ENCODE assay signal across 8 mouse cellular contexts in the genomic region with DNA sequence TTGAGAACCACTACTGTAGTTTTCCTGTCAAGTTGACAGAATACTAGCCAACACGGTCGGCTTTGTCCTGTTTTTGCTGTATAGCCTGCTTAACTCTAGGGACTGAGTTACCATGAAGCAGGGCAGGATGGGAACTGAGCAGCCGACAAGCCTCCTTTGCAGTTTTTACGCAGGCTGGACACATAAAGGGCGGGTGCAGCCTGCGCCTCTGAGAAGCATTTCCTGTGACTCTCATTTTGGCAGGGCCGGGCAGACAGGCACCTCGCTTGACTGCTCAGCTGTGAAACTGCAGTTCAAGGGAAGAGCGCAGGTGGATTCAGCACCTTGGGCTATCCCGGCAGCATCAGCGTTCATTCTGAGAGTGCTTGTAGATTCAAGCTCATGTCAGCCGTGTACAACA. TPM values are rescaled to one million over a fixed set of nuclear protein-coding genes. Genes with fewer than 3 reads are reported as not detected.
DNase-seq lines count a peak whose midpoint lies in the region; ATAC-seq and TF ChIP-seq lines count a peak whose summit lies in the region.

No protein-coding gene starts in this region.

- no peaks in the 10 kb centered on the region for H3K4me1 ChIP-seq in midbrain, embryonic 13.5 days (replicated peaks)
- H3K4me1 ChIP-seq in midbrain, embryonic 11.5 days (ENCODE audit: control insufficient read depth, insufficient read depth, low read length) = no peaks in the 10 kb centered on the region
- peaks cover 6% of the 10 kb centered on the region; the same call in 1 of the 2 replicates for H3K4me1 ChIP-seq in kidney, postnatal 0 days (replicated peaks; ENCODE audit: insufficient read depth, low read length)
- H3K4me1 ChIP-seq in forebrain, embryonic 14.5 days (ENCODE audit: control insufficient read depth, insufficient read depth, low read length) = no peaks in the 10 kb centered on the region

- peak overlapping the region; percentile 10; the same call in 1 of the 2 replicates for H3K27ac ChIP-seq in midbrain, embryonic 13.5 days
- H3K27ac ChIP-seq in midbrain, embryonic 11.5 days (ENCODE audit: low read depth, low read length) = no peak overlapping the region
- peak overlapping the region; percentile 10; the same call in 1 of the 2 replicates for H3K27ac ChIP-seq in kidney, postnatal 0 days
- H3K27ac ChIP-seq in forebrain, embryonic 14.5 days (ENCODE audit: low read depth, low read length) = no peak overlapping the region

- no peak; the same call in 1 of the 2 replicates for ATAC-seq in midbrain, embryonic 13.5 days
- no peak for ATAC-seq in midbrain, embryonic 11.5 days (ENCODE audit: low FRiP score)
- peak; percentile 90 for ATAC-seq in kidney, postnatal 0 days (replicated peaks; ENCODE audit: low FRiP score, low read depth)
- ATAC-seq in forebrain, embryonic 14.5 days = no peak

- H3K27me3 ChIP-seq in midbrain, embryonic 13.5 days = no peaks in the 10 kb centered on the region
- no peaks in the 10 kb centered on the region for H3K27me3 ChIP-seq in midbrain, embryonic 11.5 days (ENCODE audit: control insufficient read depth, insufficient read depth, low read length)
- H3K27me3 ChIP-seq in kidney, postnatal 0 days (ENCODE audit: insufficient read depth, low read length) = no peaks in the 10 kb centered on the region
- no peaks in the 10 kb centered on the region for H3K27me3 ChIP-seq in forebrain, embryonic 14.5 days (replicated peaks; ENCODE audit: control insufficient read depth, insufficient read depth, low read length)

- H3K4me3 ChIP-seq in midbrain, embryonic 13.5 days (replicated peaks) = no peak overlapping the region
- no peak overlapping the region for H3K4me3 ChIP-seq in midbrain, embryonic 11.5 days (ENCODE audit: low read depth, low read length)
- no peak overlapping the region for H3K4me3 ChIP-seq in kidney, postnatal 0 days (replicated peaks; ENCODE audit: low read depth, low read length)
- no peak overlapping the region for H3K4me3 ChIP-seq in forebrain, embryonic 14.5 days (ENCODE audit: low read depth, low read length)

- no peak for TF ChIP-seq CTCF in kidney, postnatal 0 days (IDR thresholded peaks at IDR 0.05; ENCODE audit: low read depth)

- WGBS in midbrain, embryonic 13.5 days = 52% methylated on average over 12 of the region's 12 CpGs
- WGBS in midbrain, embryonic 11.5 days = 59% methylated on average over 12 of the region's 12 CpGs
- WGBS in kidney, postnatal 0 days = 15% methylated on average over 12 of the region's 12 CpGs
- 71% methylated on average over 12 of the region's 12 CpGs for WGBS in forebrain, embryonic 14.5 days

- no peak overlapping the region for H3K4me2 ChIP-seq in midbrain, embryonic 13.5 days (replicated peaks)
- no peak overlapping the region for H3K4me2 ChIP-seq in midbrain, embryonic 11.5 days
- H3K4me2 ChIP-seq in kidney, postnatal 0 days (ENCODE audit: low read length) = peak overlapping the region; percentile 4; the same call in 1 of the 2 replicates
- no peak overlapping the region for H3K4me2 ChIP-seq in forebrain, embryonic 14.5 days (ENCODE audit: low read length)

- no peak overlapping the region for H3K9ac ChIP-seq in midbrain, embryonic 13.5 days (replicated peaks)
- no peak overlapping the region for H3K9ac ChIP-seq in midbrain, embryonic 11.5 days (ENCODE audit: low read length)
- H3K9ac ChIP-seq in kidney, postnatal 0 days (ENCODE audit: low read depth, low read length) = no peak overlapping the region
- no peak overlapping the region for H3K9ac ChIP-seq in forebrain, embryonic 14.5 days (ENCODE audit: low read length)

- no peaks in the 10 kb centered on the region for H3K9me3 ChIP-seq in midbrain, embryonic 13.5 days
- no peaks in the 10 kb centered on the region for H3K9me3 ChIP-seq in midbrain, embryonic 11.5 days (ENCODE audit: control insufficient read depth, low read length)
- H3K9me3 ChIP-seq in kidney, postnatal 0 days (replicated peaks; ENCODE audit: low read length) = no peaks in the 10 kb centered on the region
- H3K9me3 ChIP-seq in forebrain, embryonic 14.5 days (replicated peaks; ENCODE audit: control insufficient read depth, low read length) = no peaks in the 10 kb centered on the region

- no peak for DNase-seq in midbrain, embryonic 11.5 days (ENCODE audit: low spot score, missing footprints)
- peak; percentile 66 to 70 for DNase-seq in cerebellum, postnatal 10 days
- DNase-seq in kidney, postnatal 0 days (ENCODE audit: low spot score) = peak; percentile 87
- peak; percentile 33 to 78 for DNase-seq in spleen, postnatal 10 days (ENCODE audit: low spot score in 2 of 2)
- no peak for DNase-seq in forebrain, embryonic 14.5 days (ENCODE audit: low spot score)
- DNase-seq in left cerebral cortex, adult 11 months (ENCODE audit: low spot score) = no peak
- DNase-seq in yolk sac, embryonic 10.5 days (ENCODE audit: low spot score) = no peak

- H3K36me3 ChIP-seq in midbrain, embryonic 13.5 days = no peaks in the 10 kb centered on the region
- H3K36me3 ChIP-seq in midbrain, embryonic 11.5 days (ENCODE audit: control insufficient read depth, insufficient read depth, low read length) = no peaks in the 10 kb centered on the region
- no peaks in the 10 kb centered on the region for H3K36me3 ChIP-seq in kidney, postnatal 0 days (ENCODE audit: insufficient read depth, low read length)
- no peaks in the 10 kb centered on the region for H3K36me3 ChIP-seq in forebrain, embryonic 14.5 days (ENCODE audit: control insufficient read depth, insufficient read depth, low read length)

RNA-seq across cellular contexts. Expression of a gene that starts 35.9 kb away (rescaled TPM):
- 12.1 and 12.3 TPM in 2 replicates for polyA plus RNA-seq in midbrain, embryonic 13.5 days (2015; fragmentation: Nextera tagmentation; extraction: Ambion mirVana)
- polyA plus RNA-seq in midbrain, embryonic 11.5 days (2014; fragmentation: Nextera tagmentation; extraction: Ambion mirVana) = 17.9 and 18.9 TPM in 2 replicates
- 20.5 and 24.7 TPM in 2 replicates for polyA plus RNA-seq in kidney, postnatal 0 days (2015; fragmentation: Nextera tagmentation; extraction: Ambion mirVana)
- polyA plus RNA-seq in forebrain, embryonic 14.5 days (2014; fragmentation: Nextera tagmentation; extraction: Ambion mirVana) = 5.0 and 5.7 TPM in 2 replicates

Comparison
In these comparisons a context has a peak if more than half of its experiments do, and no peak if none do; other contexts are left out.
1. H3K27ac ChIP-seq: peak in midbrain, embryonic 13.5 days (single experiment) and kidney, postnatal 0 days (single experiment); none in midbrain, embryonic 11.5 days (single experiment) and forebrain, embryonic 14.5 days (single experiment).
2. DNase-seq: peak in cerebellum, postnatal 10 days (2 of 2), kidney, postnatal 0 days (single experiment) and spleen, postnatal 10 days (2 of 2); none in midbrain, embryonic 11.5 days (single experiment), forebrain, embryonic 14.5 days (single experiment), left cerebral cortex, adult 11 months (single experiment) and yolk sac, embryonic 10.5 days (single experiment).